Mouse (Mus musculus): ENCODE measurements around the gene Phactr3.

The Phactr3 gene

GRCm38 (mm10) chr2:178193445-178193844 lies 74.7 kb downstream of the Phactr3 start:
- no peak for DNase-seq (ENCODE audit: low spot score in 2 of 2)

GRCm38 (mm10) chr2:178194908-178195307 lies 76.1 kb downstream of the Phactr3 start:
- DNase-seq (ENCODE audit: low spot score in 2 of 2) = no peak

DNA sequence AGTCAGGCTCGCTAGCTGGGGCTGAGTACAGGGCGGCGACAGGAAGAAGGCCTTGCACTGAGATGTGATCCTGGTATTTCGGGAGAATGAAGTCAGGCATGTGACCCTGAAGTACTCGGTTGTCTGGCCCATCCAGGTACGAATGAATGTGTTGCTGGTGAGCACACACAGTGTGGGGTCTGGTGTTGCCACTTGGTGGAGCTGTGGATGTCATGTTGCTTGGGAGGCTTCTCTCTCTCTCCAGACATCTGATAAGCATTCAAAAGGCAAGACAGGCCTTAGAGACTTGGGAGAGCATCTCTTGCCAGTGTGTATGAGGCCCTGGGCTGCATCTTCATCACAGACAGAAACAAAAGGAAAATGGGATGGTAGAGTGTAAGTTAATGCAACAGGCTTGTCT lies 77.3 kb downstream of the Phactr3 start:
- no peak for DNase-seq (ENCODE audit: low spot score in 2 of 2)

GRCm38 (mm10) chr2:178197542-178197941 lies 78.8 kb downstream of the Phactr3 start:
- no peak for DNase-seq (ENCODE audit: low spot score in 2 of 2)

- DNase-seq (ENCODE audit: low spot score in 2 of 2) = peak; percentile 76 to 81
Measured at GRCm38 (mm10) chr2:178204455-178204854, 85.7 kb downstream of the Phactr3 start.

- DNase-seq (ENCODE audit: low spot score in 2 of 2) = peak in 1 of 2 experiments; percentile 44
Measured at GRCm38 (mm10) chr2:178208186-178208600, 89.4 kb downstream of the Phactr3 start.

DNA sequence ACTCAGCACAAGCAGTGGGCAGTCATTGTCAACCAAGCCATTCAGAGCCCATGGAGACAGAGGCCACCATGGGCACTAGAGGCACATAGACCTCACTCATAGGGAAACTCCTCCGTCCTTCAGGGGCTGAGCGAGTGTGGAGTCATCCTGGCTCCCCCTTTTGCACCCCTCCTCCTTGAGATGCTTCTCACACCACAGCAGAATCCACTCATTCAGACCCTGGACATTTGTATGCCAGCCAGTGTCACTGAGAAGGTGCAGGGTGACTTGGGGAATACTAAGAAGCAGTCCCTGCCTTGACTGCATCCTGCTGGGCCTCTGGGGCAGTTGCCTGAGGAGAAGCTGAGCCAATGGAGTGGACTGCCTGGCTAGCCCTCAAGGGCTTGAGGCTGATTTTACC lies 95.1 kb downstream of the Phactr3 start:
- DNase-seq (ENCODE audit: low spot score in 2 of 2) = no peak

- no peak for DNase-seq (ENCODE audit: low spot score in 2 of 2)
Measured at GRCm38 (mm10) chr2:178214531-178214930, 95.8 kb downstream of the Phactr3 start.

DNA sequence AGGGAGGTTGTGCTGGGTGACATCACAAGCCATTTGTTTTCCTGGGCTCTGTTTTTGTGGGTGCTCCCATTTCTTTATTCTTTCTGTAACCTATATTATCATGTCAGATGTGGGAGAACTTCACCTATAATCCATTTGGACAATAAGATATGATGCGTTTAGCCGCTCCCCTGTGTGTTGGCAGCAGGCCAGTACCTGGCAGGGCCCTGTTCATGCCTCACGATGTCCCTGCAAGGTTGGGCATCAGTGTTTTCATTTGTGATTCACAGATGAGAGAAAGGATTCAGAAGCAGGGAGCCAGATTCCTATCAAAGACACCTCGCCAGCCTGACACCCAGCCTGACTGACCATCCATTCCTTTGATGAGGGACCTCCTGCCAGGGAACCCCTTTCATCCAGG lies 99.7 kb downstream of the Phactr3 start:
- DNase-seq (ENCODE audit: low spot score in 2 of 2) = no peak

DNA sequence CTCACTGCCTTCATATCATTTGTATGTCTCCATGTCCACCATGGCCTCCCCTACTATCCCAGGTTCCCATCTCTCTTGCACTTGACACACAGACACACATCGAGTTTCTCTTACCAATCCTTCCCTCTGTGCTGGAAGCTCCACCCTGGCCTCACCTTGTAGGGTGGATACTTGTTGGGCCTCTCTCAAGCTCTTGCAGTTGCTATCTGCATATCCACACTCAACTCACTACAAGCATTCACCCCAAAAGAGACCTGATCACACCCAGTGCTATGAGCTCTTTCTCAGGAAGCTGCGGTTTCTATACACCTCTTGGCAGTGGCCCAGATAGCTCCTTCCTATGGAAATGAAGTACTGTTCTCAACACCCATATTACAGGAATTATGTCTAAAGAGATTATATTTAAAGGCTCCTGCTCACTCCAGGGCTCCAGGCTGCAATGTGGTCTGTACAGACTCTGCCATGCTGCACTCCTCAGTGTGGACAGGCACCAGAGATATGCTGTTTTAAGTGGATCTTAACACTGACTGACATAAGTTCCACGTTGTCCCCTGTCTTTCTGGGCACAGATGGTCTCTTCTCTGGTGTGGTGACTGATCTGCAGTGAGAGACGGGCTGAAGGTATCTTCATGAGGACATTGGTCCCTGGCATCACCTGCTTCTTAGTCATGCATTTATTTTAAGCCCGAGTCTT lies 100.8 kb downstream of the Phactr3 start:
- no peak for DNase-seq (ENCODE audit: low spot score in 2 of 2)

- DNase-seq (ENCODE audit: low spot score in 2 of 2) = peak in 1 of 2 experiments; percentile 45
Measured at GRCm38 (mm10) chr2:178220148-178220717, 101.5 kb downstream of the Phactr3 start.

DNA sequence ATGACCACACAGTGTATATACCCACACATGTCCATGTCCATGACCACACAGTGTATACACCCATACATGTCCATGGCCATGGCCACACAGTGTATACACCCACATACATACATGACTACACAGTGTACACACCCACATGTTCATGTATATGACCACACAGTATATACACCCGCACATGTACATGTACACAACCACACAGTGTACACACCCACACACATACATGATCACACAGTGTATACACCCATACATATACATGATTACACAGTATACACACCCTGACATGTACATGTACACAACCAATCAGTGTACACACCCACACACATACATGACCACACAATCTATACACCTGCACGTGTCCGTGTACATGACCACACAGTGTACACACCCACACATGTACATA lies 102.2 kb downstream of the Phactr3 start:
- no peak for DNase-seq (ENCODE audit: low spot score in 2 of 2)

DNA sequence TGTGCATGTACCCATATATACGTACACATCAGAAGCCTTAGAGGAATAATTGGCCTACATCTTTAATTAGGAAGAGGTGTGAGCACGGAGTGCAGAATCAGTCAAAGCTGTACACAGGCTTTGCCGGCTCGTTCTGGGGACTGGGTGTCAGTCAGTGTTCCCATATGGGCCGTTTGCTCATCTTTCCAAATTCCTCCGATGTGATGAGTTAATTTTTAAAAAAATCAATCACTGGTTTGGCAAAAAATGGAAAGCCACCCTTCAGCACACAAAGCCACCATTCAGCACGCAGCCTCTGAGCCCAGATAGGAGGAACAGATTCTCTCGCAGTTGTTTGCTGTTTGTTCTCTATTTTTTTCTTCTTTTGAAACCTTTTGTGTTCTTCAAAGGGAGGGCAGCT lies 110.5 kb downstream of the Phactr3 start:
- DNase-seq (ENCODE audit: low spot score in 2 of 2) = no peak

DNA sequence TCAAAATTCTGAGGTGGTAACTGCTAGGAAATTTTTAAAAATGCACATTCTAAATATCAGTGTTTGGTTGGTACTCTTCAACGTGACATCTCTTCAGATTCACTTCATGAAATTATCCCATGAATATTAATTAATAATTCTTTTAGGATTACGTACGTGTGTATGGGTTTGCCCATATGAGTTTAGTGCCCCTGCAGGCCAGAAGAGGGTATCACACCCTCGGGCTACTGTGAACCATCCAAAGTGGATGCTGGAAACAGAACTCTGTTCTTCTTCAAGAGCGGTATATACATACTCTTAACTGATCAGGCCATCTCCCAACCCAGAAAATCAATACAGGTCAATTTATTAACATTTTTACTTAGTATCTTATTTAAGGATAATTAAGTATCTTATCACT lies 114.7 kb downstream of the Phactr3 start:
- DNase-seq (ENCODE audit: low spot score in 2 of 2) = no peak

GRCm38 (mm10) chr2:178237056-178237455 lies 118.3 kb downstream of the Phactr3 start:
- no peak for DNase-seq (ENCODE audit: low spot score in 2 of 2)

GRCm38 (mm10) chr2:178238503-178238902 lies 119.7 kb downstream of the Phactr3 start:
- no peak for DNase-seq (ENCODE audit: low spot score in 2 of 2)

GRCm38 (mm10) chr2:178240886-178241285 lies 122.1 kb downstream of the Phactr3 start:
- no peak for DNase-seq (ENCODE audit: low spot score in 2 of 2)

DNA sequence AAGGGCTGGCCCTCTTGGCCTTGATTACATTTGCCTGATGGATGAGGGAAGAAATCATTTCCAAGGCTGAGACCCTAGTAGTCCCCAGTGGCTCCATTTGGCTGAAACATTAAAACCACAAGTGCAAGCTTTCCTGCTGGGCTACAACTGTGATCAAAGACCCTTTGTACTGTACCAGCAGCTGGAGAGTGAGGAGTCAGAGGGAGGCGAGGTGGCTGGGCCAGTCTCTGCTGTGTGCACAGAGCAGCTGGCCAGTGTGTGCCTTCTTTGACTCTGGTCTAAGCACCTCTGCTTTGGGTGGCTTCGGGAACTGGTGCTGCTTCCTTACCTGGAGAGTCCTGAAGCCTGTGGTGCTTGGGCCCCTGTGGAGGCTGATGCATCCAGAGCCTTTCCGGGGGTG lies 122.6 kb downstream of the Phactr3 start:
- DNase-seq (ENCODE audit: low spot score in 2 of 2) = no peak

GRCm38 (mm10) chr2:178242996-178243395 lies 124.2 kb downstream of the Phactr3 start:
- DNase-seq (ENCODE audit: low spot score in 2 of 2) = no peak

GRCm38 (mm10) chr2:178244866-178245265 lies 126.1 kb downstream of the Phactr3 start:
- DNase-seq (ENCODE audit: low spot score in 2 of 2) = no peak

DNA sequence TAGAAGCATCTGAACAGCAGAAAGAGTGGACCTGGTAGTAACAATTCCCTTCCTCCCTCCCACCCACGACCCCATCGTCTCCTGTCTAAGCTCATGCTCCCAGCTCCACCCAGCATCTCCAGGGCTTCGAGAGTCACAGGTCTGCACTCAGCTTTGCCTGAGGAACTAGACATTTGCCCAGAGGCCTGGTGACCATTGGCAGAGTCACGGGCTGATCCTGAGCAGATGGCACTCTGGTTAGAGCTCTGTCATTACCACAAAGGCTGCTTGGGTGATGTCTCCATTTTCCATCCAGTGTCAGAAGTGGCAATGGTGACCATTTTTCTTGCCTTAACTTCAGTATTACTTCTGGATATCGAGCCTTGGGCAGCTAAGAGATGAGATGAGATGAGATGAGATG lies 127.1 kb downstream of the Phactr3 start:
- DNase-seq (ENCODE audit: low spot score in 2 of 2) = no peak

GRCm38 (mm10) chr2:178246767-178247166 lies 128.0 kb downstream of the Phactr3 start:
- DNase-seq (ENCODE audit: low spot score in 2 of 2) = no peak

- DNase-seq (ENCODE audit: low spot score in 2 of 2) = no peak
Measured at GRCm38 (mm10) chr2:178247274-178247673, 128.5 kb downstream of the Phactr3 start.
